Mouse (Mus musculus): ENCODE data around the gene Lgals4. TPM values are rescaled to one million over a fixed set of nuclear protein-coding genes. Genes with fewer than 3 reads are reported as not detected.
A peak's percentile ranks its signal among the peaks of the same experiment; 100 is the strongest.

Lgals4 gene
- 1.5 and 1.9 TPM in 2 replicates for polyA plus RNA-seq (2014; fragmentation: Nextera tagmentation; extraction: Ambion mirVana)

GRCm38 (mm10) chr7:28833723-28834347, at the start of gene Lgals4:
Gene Lgals4 (plus strand): TSS chr7:28833854.
- 91% methylated on average over 6 of the region's 6 CpGs for WGBS
- H3K27ac ChIP-seq (replicated peaks; ENCODE audit: low read depth, low read length), result no peak within 1 kb of the TSS

GRCm38 (mm10) chr7:28785161-28785560, 48.5 kb upstream of the Lgals4 start:
- 71% methylated on average over 5 of the region's 5 CpGs for WGBS
- no peak overlapping the region for H3K4me2 ChIP-seq (ENCODE audit: low read depth, low read length)
- H3K9ac ChIP-seq (replicated peaks; ENCODE audit: low read length), result 0 out of 2 replicates have a peak overlapping the region, but pooled peaks have one; percentile 2
- no peaks in the 10 kb centered on the region for H3K36me3 ChIP-seq (replicated peaks; ENCODE audit: control insufficient read depth, insufficient read depth, low read depth, low read length)
- no peak overlapping the region for H3K27ac ChIP-seq (replicated peaks; ENCODE audit: low read depth, low read length)
- ATAC-seq (replicated peaks; ENCODE audit: insufficient number of reproducible peaks, low FRiP score, low TSS enrichment, low read depth) (no peak), DNase-seq (ENCODE audit: low spot score) (no peak)
- no peaks in the 10 kb centered on the region for H3K9me3 ChIP-seq (replicated peaks; ENCODE audit: control insufficient read depth, low read length)
- peaks cover 2% of the 10 kb centered on the region; the same call in 1 of the 2 replicates for H3K4me1 ChIP-seq (ENCODE audit: control insufficient read depth, insufficient read depth, low read length)
- no peaks in the 10 kb centered on the region for H3K27me3 ChIP-seq (ENCODE audit: control insufficient read depth, insufficient read depth, low read length)
- H3K4me3 ChIP-seq (ENCODE audit: low read depth, low read length), result no peak overlapping the region

More at GRCm38 (mm10) chr7:28833723-28834347, at the start of gene Lgals4:
- no peaks in the 10 kb centered on the region for H3K4me1 ChIP-seq (ENCODE audit: control insufficient read depth, insufficient read depth, low read length)
- no peaks in the 10 kb centered on the region for H3K9me3 ChIP-seq (replicated peaks; ENCODE audit: control insufficient read depth, low read length)
- no peak for ATAC-seq (replicated peaks; ENCODE audit: insufficient number of reproducible peaks, low FRiP score, low TSS enrichment, low read depth)
- no peak within 1 kb of the TSS for H3K9ac ChIP-seq (replicated peaks; ENCODE audit: low read length)
- H3K4me3 ChIP-seq (ENCODE audit: low read depth, low read length), result no peak within 1 kb of the TSS
- no peaks in the 10 kb centered on the region for H3K27me3 ChIP-seq (ENCODE audit: control insufficient read depth, insufficient read depth, low read length)
- no peaks in the 10 kb centered on the region for H3K36me3 ChIP-seq (replicated peaks; ENCODE audit: control insufficient read depth, insufficient read depth, low read depth, low read length)
- DNase-seq (ENCODE audit: low spot score), result no peak
- no peak within 1 kb of the TSS for H3K4me2 ChIP-seq (ENCODE audit: low read depth, low read length)

GRCm38 (mm10) chr7:28787884-28788283, 45.8 kb upstream of the Lgals4 start:
- 93% methylated on average over 9 of the region's 9 CpGs for WGBS
- H3K4me3 ChIP-seq (ENCODE audit: low read depth, low read length), result no peak overlapping the region
- H3K9me3 ChIP-seq (replicated peaks; ENCODE audit: control insufficient read depth, low read length), result no peaks in the 10 kb centered on the region
- no peak overlapping the region for H3K27ac ChIP-seq (replicated peaks; ENCODE audit: low read depth, low read length)
- no peak overlapping the region for H3K9ac ChIP-seq (replicated peaks; ENCODE audit: low read length)
- H3K4me1 ChIP-seq (ENCODE audit: control insufficient read depth, insufficient read depth, low read length), result peaks cover 4% of the 10 kb centered on the region; the same call in 1 of the 2 replicates
- H3K36me3 ChIP-seq (replicated peaks; ENCODE audit: control insufficient read depth, insufficient read depth, low read depth, low read length), result no peaks in the 10 kb centered on the region
- no peaks in the 10 kb centered on the region for H3K27me3 ChIP-seq (ENCODE audit: control insufficient read depth, insufficient read depth, low read length)
- no peak overlapping the region for H3K4me2 ChIP-seq (ENCODE audit: low read depth, low read length)
- DNase-seq (ENCODE audit: low spot score) (no peak), ATAC-seq (replicated peaks; ENCODE audit: insufficient number of reproducible peaks, low FRiP score, low TSS enrichment, low read depth) (no peak)

- H3K4me2 ChIP-seq (ENCODE audit: low read depth, low read length), result no peak within 1 kb of the TSS
- ATAC-seq (replicated peaks; ENCODE audit: insufficient number of reproducible peaks, low FRiP score, low TSS enrichment, low read depth) (no peak), DNase-seq (ENCODE audit: low spot score) (no peak)
- WGBS, result 55% methylated on average over 5 of the region's 5 CpGs
- H3K9ac ChIP-seq (replicated peaks; ENCODE audit: low read length), result no peak within 1 kb of the TSS
- peak within 1 kb of the TSS; percentile 9 for H3K27ac ChIP-seq (replicated peaks; ENCODE audit: low read depth, low read length)
- H3K9me3 ChIP-seq (replicated peaks; ENCODE audit: control insufficient read depth, low read length), result no peaks in the 10 kb centered on the region
- H3K27me3 ChIP-seq (ENCODE audit: control insufficient read depth, insufficient read depth, low read length), result no peaks in the 10 kb centered on the region
- no peak within 1 kb of the TSS for H3K4me3 ChIP-seq (ENCODE audit: low read depth, low read length)
- H3K4me1 ChIP-seq (ENCODE audit: control insufficient read depth, insufficient read depth, low read length), result peaks cover 4% of the 10 kb centered on the region; the same call in 1 of the 2 replicates
- no peaks in the 10 kb centered on the region for H3K36me3 ChIP-seq (replicated peaks; ENCODE audit: control insufficient read depth, insufficient read depth, low read depth, low read length)
These were observed 45.1 kb upstream of the Lgals4 start, which contains the start of gene Rinl for GRCm38 (mm10) chr7:28788307-28789195. Gene Rinl (plus strand): TSS chr7:28788969.

GRCm38 (mm10) chr7:28789235-28789634, 44.4 kb upstream of the Lgals4 start:
- H3K27ac ChIP-seq (replicated peaks; ENCODE audit: low read depth, low read length), result no peak overlapping the region; the same call in 1 of the 2 replicates

GRCm38 (mm10) chr7:28790066-28790806, 43.4 kb upstream of the Lgals4 start:
- Histone ChIP-seq H3K9me3 (replicated peaks; ENCODE audit: control insufficient read depth, low read length) (no peaks in the 10 kb centered on the region), H3K4me3 (ENCODE audit: low read depth, low read length) (no peak overlapping the region), H3K9ac (replicated peaks; ENCODE audit: low read length) (no peak overlapping the region), H3K4me1 (ENCODE audit: control insufficient read depth, insufficient read depth, low read length) (peaks cover 4% of the 10 kb centered on the region; the same call in 1 of the 2 replicates), H3K27me3 (ENCODE audit: control insufficient read depth, insufficient read depth, low read length) (no peaks in the 10 kb centered on the region), H3K36me3 (replicated peaks; ENCODE audit: control insufficient read depth, insufficient read depth, low read depth, low read length) (no peaks in the 10 kb centered on the region), H3K4me2 (ENCODE audit: low read depth, low read length) (no peak overlapping the region), H3K27ac (replicated peaks; ENCODE audit: low read depth, low read length) (no peak overlapping the region)
- WGBS, result 45% methylated on average over 8 of the region's 8 CpGs
- ATAC-seq (replicated peaks; ENCODE audit: insufficient number of reproducible peaks, low FRiP score, low TSS enrichment, low read depth), result no peak
- DNase-seq (ENCODE audit: low spot score), result peak; percentile 34

More at GRCm38 (mm10) chr7:28789235-28789634, 44.4 kb upstream of the Lgals4 start:
- Histone ChIP-seq H3K4me3 (ENCODE audit: low read depth, low read length) (no peak overlapping the region), H3K4me1 (ENCODE audit: control insufficient read depth, insufficient read depth, low read length) (peaks cover 4% of the 10 kb centered on the region; the same call in 1 of the 2 replicates), H3K9ac (replicated peaks; ENCODE audit: low read length) (no peak overlapping the region), H3K4me2 (ENCODE audit: low read depth, low read length) (no peak overlapping the region), H3K36me3 (replicated peaks; ENCODE audit: control insufficient read depth, insufficient read depth, low read depth, low read length) (no peaks in the 10 kb centered on the region), H3K9me3 (replicated peaks; ENCODE audit: control insufficient read depth, low read length) (no peaks in the 10 kb centered on the region), H3K27me3 (ENCODE audit: control insufficient read depth, insufficient read depth, low read length) (no peaks in the 10 kb centered on the region)
- WGBS, result 42% methylated on average over 3 of the region's 3 CpGs
- peak; percentile 44 for DNase-seq (ENCODE audit: low spot score)
- no peak for ATAC-seq (replicated peaks; ENCODE audit: insufficient number of reproducible peaks, low FRiP score, low TSS enrichment, low read depth)

- Histone ChIP-seq H3K27me3 (ENCODE audit: control insufficient read depth, insufficient read depth, low read length) (no peaks in the 10 kb centered on the region), H3K4me2 (ENCODE audit: low read depth, low read length) (no peak overlapping the region), H3K27ac (replicated peaks; ENCODE audit: low read depth, low read length) (0 out of 2 replicates have a peak overlapping the region, but pooled peaks have one; percentile 20), H3K36me3 (replicated peaks; ENCODE audit: control insufficient read depth, insufficient read depth, low read depth, low read length) (no peaks in the 10 kb centered on the region), H3K9ac (replicated peaks; ENCODE audit: low read length) (no peak overlapping the region), H3K9me3 (replicated peaks; ENCODE audit: control insufficient read depth, low read length) (no peaks in the 10 kb centered on the region), H3K4me1 (ENCODE audit: control insufficient read depth, insufficient read depth, low read length) (peaks cover 4% of the 10 kb centered on the region; the same call in 1 of the 2 replicates), H3K4me3 (ENCODE audit: low read depth, low read length) (no peak overlapping the region)
- DNase-seq (ENCODE audit: low spot score), result peak; percentile 63
- ATAC-seq (replicated peaks; ENCODE audit: insufficient number of reproducible peaks, low FRiP score, low TSS enrichment, low read depth), result no peak
These were observed 41.9 kb upstream of the Lgals4 start for GRCm38 (mm10) chr7:28791706-28792105.
